Mouse (Mus musculus) lung, adult 2 months (tissue): ENCODE results near the gene Melk.

Experiments
- CTCF ChIP-seq: fragments of 200-500 bp; IDR thresholded peaks from 2 replicates; pipeline ENCODE4 v1.5.1; 2011; ENCODE audit warnings: mild to moderate bottlenecking, low read length, control low read depth; ENCODE audit not compliant: insufficient read depth
- POLR2A ChIP-seq: fragments of 200-500 bp; IDR thresholded peaks from 2 replicates; pipeline ENCODE4 v1.6.1; 2011; ENCODE audit warnings: low read depth, mild to moderate bottlenecking, control low read depth, low read length, borderline replicate concordance; ENCODE audit errors: extremely low read depth

- no peak for TF ChIP-seq CTCF
- no peak for TF ChIP-seq POLR2A
Observed at GRCm38 (mm10) chr4:44254579-44254978, 46.1 kb upstream of the Melk start.
